Mouse (Mus musculus) adrenal gland, adult (tissue): ENCODE measurements around the gene Vps25.

Source experiments
- DNase-seq, 2 experiments: peaks; one replicate each; pipeline ENCODE4 v3.0.0; 2022 to 2023; ENCODE audit warnings: low spot score in 1 of 2; ENCODE audit not compliant: inconsistent age in 2 of 2

Vps25 gene

GRCm38 (mm10) chr11:101269577-101270116 is 16.1 kb downstream of the Vps25 start:
- DNase-seq = no peak

GRCm38 (mm10) chr11:101272446-101272845 is 18.9 kb downstream of the Vps25 start:
- DNase-seq = no peak

- DNase-seq = no peak
Measured at GRCm38 (mm10) chr11:101275309-101275708, 21.8 kb downstream of the Vps25 start.

- DNase-seq = peak in 1 of 2 experiments; percentile 26
Measured at GRCm38 (mm10) chr11:101276319-101277070, 23.0 kb downstream of the Vps25 start.

GRCm38 (mm10) chr11:101277381-101278222 is 24.1 kb downstream of the Vps25 start:
- no peak for DNase-seq

GRCm38 (mm10) chr11:101278223-101279192 is 25.0 kb downstream of the Vps25 start, which contains the start of the genes Cntd1 and Coa3:
Gene Cntd1, plus strand, starts transcription at chr11:101279012.
Gene Coa3, minus strand, starts transcription at chr11:101279114.
- peak; percentile 84 to 95 for DNase-seq

GRCm38 (mm10) chr11:101279193-101279569 is 25.7 kb downstream of the Vps25 start:
- DNase-seq = no peak

GRCm38 (mm10) chr11:101280837-101281236 is 27.3 kb downstream of the Vps25 start:
- no peak for DNase-seq

- DNase-seq = no peak
Measured at GRCm38 (mm10) chr11:101282896-101283295, 29.4 kb downstream of the Vps25 start.

- no peak for DNase-seq
Measured at GRCm38 (mm10) chr11:101283805-101284204, 30.3 kb downstream of the Vps25 start.

- peak; percentile 86 for DNase-seq
Measured at GRCm38 (mm10) chr11:101287306-101287705, 33.8 kb downstream of the Vps25 start.

GRCm38 (mm10) chr11:101291231-101291630 is 37.7 kb downstream of the Vps25 start:
- DNase-seq = no peak

GRCm38 (mm10) chr11:101295191-101295590 is 41.7 kb downstream of the Vps25 start:
- DNase-seq = no peak

GRCm38 (mm10) chr11:101300881-101301280 is 47.4 kb downstream of the Vps25 start:
- no peak for DNase-seq

- no peak for DNase-seq
Measured at GRCm38 (mm10) chr11:101301299-101302003, 47.9 kb downstream of the Vps25 start.

- peak; percentile 95 to 98 for DNase-seq
Measured at GRCm38 (mm10) chr11:101302004-101302798, 48.7 kb downstream of the Vps25 start, which contains the start of gene Becn1. Gene Becn1, minus strand, starts transcription at chr11:101302286.

- no peak for DNase-seq
Measured at GRCm38 (mm10) chr11:101307744-101308143, 54.2 kb downstream of the Vps25 start.
